Mouse (Mus musculus) frontal cortex, postnatal 36 days (tissue): ENCODE measurements around the gene Ranbp3l.
A peak's percentile ranks its signal among the peaks of the same experiment; 100 is the strongest.
"Not testable (repeated sequence)": the region's sequence is repeated elsewhere in the genome, so short reads cannot be mapped to it uniquely, and the experiment has no call there.

Source experiments
- DNase-seq, 2 experiments: peaks; one replicate each; pipeline ENCODE4 v3.0.0; 2022; ENCODE audit warnings: low spot score in 2 of 2

Ranbp3l gene

DNA sequence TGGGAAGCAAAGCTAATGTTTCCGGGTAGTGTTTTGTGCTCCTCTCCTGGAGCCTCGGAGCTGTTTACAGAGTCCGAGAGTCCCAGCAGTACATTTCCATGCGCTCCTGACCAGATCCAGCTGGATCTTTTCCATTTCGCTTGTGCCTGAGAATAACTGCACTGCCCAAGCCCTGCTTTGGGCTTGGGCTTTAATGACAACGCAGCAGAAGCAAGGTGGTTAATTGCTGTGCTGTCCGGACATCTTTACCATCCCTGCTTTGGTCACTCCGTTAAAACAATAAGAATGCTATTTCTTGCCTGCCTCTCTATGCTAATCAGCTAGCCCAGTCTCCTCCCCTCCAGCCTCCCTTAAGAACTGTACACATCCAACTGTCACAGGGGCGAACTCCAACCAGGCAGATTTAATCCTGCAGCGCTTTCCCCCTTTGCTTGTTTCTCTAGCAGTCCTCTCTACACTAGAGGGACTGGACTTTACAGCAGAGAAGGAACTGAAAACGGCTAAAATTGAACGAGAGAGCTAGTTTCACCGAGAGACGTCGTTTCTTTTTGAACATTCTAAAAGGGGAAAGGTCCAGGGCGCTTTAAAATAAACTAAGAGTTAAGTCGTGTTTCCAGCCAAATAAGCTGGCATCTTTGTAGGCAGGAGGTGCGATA lies at the start of gene Ranbp3l:
Ranbp3l (plus strand) TSS at position 377 of the 656 bp plus-strand sequence.
- DNase-seq: peak; percentile 29 to 36

- DNase-seq: no peak
These were observed 37.7 kb upstream of the Ranbp3l start for GRCm38 (mm10) chr15:8930061-8930460.

- no peak for DNase-seq
These were observed 30.8 kb upstream of the Ranbp3l start for GRCm38 (mm10) chr15:8936911-8937310.

DNA sequence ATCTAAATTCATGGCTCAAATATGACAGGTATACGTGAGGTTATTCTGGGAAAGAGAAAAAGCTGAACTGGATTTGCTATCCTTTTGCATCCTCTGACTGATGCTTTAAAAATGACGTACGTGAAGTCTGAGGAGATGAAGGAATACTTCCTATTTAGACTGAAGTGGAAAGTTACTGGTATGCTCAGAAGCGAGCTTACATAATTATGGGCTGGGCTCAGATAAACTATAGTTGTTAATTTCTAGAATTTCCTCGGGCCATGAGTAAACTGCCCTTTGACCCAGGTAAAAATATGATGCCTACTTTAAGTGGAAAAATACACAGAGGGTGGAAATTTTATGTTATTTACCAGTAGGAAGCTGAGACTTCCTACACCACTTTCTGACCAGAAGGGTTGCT lies 26.9 kb upstream of the Ranbp3l start:
- DNase-seq: no peak

DNA sequence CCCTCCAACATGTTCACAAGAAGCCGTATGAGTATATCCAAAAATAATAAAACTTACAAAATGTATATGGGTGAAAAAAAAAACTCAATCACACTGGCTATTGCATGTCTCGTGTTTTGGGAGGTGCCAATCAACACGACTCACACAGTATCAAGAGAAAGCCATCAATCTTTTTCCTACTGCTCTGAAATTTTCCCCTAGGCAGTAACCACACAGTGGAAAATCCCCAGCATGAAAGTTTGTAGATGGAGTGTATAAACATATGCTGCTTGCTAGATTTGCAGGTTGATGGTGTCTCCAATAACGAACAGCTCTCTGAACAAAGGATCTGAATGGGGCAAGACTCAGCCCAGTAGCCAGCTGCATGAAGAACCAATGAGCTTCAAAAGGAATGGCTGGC lies 16.9 kb upstream of the Ranbp3l start:
- DNase-seq: no peak

DNA sequence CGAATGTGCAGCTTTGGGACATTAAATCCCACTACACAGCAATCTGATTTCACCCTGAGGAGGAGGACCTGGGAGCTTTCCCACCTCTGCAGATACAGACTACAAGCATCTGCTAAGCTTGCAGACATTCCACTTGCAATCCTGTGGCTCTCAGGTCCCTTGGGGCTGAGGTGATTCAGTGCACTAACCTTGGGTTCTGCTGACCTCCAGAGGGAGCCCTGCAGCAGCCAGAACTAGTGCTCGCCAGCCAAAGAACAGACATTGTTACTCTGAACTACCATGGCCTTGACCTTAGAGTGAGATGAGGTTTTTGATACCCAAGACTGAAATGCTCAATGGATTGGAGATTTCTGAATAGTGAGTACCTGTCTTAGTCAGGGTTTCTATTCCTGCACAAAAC lies 4.4 kb upstream of the Ranbp3l start:
- DNase-seq: no peak

GRCm38 (mm10) chr15:8968229-8968595 lies 463 bp downstream of the Ranbp3l start:
- DNase-seq: no peak

DNA sequence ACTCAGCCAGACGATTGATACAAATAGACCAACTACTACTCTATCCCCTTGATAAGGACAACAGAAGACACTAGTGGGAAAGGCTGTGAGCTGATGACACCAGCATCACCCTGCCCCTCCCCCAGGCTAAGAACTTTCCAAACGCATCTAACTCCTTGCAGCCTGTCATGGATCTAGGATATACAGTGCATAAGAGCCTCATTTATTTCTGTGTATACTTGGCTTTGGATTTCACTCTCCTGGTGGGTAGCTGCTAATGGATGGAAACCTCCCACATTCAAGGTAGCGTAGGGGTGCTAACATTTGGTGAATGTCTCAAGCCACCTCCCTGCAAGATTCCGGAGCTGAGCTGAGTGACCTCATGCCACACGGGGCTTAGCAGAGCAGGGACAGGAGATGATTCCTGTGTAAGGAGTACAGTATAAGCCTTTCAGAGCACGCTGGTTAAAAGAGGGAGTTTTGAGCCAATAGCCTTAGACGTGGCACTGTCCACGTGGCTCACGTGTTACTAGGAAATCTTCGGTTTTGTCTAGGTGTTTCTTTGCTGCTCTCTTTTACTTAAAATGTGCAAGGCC lies 1.4 kb downstream of the Ranbp3l start:
- no peak for DNase-seq

DNA sequence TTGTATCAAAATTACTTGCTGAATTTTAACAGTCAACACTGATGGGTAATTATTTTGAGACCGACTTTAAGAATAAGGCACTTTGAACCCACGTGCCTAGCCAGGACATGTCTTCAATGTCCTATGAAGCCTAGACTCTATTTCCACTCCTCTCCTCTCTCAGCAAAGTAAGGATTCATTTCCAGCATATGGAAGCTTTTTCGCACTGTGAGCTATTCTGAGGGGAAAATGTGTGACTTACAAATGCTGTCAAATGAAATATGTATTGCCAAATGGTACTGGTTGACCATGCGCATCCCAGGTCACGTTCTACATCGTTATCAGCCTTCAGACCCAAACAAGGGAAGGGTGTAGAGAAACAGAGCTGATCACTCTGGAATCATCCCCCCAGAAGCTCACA lies 23.5 kb downstream of the Ranbp3l start:
- DNase-seq: peak in 1 of 2 experiments; percentile 28

- no peak for DNase-seq
These were observed 24.4 kb downstream of the Ranbp3l start for GRCm38 (mm10) chr15:8991859-8992838.

GRCm38 (mm10) chr15:8994608-8995277 lies 27.0 kb downstream of the Ranbp3l start:
- peak; percentile 36 to 48 for DNase-seq

- no peak for DNase-seq
These were observed 27.7 kb downstream of the Ranbp3l start for GRCm38 (mm10) chr15:8995490-8995889.

DNA sequence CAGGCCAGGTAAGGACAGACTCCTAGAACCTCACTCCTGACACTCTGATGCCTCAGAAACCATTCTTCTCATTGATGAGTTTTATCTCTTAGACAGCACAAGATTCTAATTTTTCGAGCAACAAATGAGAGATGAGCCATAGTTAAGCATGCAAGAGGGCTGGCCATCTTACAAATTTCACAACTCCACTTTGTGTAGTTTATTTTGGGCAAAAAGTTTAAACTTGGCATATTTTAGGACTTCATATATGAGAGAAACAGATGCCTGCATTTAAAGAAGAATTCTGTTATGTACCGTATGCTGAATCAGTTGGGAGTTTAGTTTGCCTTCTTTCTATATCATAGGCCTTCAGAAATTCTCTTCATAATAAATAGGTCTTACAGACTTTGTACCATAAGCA lies 35.0 kb downstream of the Ranbp3l start:
- no peak for DNase-seq

DNA sequence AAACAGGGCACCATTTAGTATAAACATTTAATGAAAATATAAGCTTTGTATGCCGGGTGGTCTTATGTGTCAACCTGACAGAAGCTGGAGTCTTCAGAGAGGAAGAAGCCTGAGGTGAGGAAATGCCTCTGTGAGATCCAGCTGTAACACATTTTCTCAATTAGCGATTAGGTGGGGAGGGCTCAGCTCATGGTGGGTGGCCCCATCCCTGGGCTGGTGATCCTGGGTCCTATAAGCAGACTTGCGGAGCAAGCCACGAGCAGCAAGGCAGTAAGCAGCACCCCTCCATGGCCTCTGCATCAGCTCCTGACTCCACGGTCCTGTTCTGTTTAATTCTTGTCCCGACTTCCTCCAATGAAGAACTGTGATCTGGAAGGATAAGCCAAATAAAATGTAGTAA lies 41.4 kb downstream of the Ranbp3l start:
- no peak for DNase-seq

DNA sequence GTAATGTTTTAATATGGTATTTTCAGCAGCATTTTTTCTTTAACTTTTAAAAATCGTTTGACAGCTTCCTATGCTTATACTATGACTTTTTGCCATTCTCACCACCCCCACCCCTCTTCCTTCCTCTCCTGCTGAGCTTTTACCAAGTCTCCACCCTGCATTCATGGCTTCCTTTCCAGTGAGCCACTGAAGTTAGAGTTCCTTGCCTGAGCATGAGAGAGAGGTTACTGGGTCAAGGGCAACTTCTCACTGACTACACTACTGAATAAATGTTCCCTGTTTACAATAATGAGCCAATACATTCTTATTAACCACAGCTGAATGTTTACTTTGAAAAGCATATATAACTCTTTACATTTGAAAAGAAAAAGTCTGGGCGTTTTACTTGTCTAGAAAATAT lies 46.8 kb downstream of the Ranbp3l start:
- DNase-seq: no peak

DNA sequence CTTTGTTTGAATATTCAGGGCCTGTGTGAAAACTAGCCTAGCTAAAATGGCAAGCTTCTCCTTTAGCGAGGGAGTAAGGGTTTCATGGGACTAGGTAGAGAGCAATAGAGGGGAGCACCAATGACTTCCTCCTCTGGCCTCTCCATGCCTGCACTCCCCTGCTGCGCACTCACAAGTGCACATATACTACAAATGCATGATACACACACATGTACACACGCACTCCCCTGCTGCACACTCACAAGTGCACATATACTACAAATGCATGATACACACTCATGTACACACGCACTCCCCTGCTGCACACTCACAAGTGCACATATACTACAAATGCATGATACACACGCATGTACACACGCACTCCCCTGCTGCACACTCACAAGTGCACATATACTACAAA lies 47.7 kb downstream of the Ranbp3l start:
- not testable (repeated sequence) for DNase-seq

DNA sequence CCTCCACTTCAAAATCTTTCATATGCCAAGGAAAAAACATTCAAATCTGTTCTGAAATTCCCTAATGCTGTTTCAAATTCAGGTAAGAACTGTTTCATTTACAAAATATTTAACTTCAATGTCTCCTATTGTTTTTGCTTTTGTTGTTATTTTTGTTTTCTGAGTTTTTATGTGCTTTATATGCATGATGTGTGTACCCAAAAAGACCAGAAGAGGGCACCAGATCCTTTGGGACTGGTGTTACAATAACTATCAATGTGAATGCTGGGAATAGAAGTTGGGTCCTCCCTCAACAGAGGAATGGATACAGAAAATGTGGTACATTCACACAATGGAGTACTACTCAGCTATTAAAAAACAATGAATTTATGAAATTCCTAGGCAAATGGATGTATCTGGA lies 88.0 kb downstream of the Ranbp3l start:
- no peak for DNase-seq

- DNase-seq: no peak
These were observed 92.1 kb downstream of the Ranbp3l start for GRCm38 (mm10) chr15:9059856-9060255.

GRCm38 (mm10) chr15:9061150-9061882 lies 93.6 kb downstream of the Ranbp3l start:
- peak in 1 of 2 experiments; percentile 49 for DNase-seq

DNA sequence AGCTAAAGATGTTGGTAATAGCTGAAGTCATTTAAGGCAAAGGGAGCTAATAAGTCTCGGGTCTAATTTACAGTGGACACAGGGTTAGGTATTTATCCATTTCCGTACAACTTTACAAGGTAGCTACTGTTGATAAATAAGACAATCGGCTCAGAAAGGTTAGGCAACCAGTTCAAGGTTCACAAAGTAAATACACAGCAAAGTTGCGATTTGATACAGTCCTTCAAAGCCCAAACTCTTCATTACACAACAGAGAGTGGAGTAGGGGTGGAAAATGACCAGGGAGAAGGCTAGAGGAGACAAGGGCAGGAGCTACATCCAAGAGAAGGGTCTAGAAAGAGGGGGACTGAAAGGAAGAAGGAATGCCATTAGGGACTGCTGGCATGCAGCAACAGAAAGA lies 101.1 kb downstream of the Ranbp3l start:
- DNase-seq: no peak

DNA sequence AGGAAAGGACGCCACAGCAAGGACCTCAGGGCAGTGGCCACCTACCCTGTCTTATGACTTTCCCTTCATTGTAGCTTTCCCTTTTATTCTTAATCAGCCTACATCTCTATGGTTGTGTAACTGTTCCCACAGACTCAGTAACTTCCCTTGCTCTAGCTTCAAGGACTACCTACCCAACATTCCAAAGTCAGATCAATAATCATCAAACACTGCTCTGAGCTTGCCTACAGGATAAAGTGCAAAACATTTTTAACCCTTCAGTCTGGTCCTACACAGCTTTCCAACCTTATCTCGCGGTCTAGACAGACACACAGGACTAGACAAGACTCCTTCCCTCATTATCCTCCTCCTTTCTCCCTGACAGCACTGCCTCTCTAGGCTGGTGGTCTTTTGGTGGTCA lies 102.6 kb downstream of the Ranbp3l start:
- DNase-seq: no peak
